Mouse (Mus musculus): Measurements from ENCODE around the gene Ggn.
"Not testable (repeated sequence)": the region's sequence is repeated elsewhere in the genome, so short reads cannot be mapped to it uniquely, and the experiment has no call there.

The Ggn gene

DNA sequence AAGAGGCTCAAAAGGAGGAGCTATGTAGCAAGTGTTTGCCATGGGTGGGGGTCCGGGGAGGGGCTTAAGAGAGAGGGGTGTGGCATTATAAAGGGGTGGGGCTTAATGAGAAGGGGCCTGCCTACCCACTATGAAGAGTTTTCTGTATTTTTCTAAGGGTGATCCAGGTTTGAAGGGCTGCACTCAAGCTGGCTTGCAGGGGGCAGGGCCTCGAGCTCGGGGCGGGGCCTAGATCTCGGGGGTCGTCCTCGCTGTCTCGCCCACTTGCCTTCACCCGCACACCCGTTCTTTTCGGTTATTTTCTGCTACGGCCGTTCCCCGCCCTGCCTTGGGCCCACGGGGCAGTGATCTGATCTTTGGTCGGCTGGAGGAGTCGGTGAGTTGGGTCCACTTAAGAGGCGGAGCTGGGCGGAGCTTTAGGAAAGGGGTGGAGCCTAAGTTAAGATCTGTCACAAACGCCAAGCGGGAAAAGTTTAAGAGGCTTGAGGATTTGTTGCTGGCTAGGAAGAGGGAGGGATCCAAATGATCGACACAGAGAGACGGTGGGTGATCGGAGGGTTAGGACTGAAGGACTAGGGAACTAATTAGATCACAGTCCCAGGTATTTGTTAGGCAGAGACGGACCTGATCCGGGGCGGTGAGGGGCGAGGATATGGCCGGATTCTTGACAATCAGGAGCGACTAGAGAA lies at the start of gene Ggn, which contains the start of gene Spred3:
Gene Ggn (plus strand): TSS at position 145 of the 689 bp plus-strand sequence.
Gene Spred3 (minus strand): TSS at position 346 of the 689 bp plus-strand sequence.
- peak; percentile 88 for DNase-seq

DNA sequence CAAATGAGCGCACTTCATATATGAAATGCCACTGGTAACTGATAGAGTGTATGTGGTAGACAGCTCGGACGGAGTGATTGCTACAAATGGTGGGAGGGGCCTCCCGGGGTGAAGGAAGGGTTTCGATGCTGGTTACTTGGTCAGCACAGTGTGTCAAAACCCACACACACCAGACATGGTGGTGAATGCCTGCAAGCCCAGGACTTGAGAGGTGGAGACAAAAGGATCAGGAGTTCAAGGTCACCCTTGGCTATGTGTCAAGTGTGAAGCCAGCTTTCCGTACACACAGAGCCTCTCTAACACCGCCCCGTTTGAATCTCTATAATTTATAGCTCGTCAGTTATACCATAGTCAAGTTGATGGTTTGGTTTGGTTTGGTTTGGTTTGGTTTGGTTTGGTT lies 47.2 kb upstream of the Ggn start:
- no peak for DNase-seq

DNA sequence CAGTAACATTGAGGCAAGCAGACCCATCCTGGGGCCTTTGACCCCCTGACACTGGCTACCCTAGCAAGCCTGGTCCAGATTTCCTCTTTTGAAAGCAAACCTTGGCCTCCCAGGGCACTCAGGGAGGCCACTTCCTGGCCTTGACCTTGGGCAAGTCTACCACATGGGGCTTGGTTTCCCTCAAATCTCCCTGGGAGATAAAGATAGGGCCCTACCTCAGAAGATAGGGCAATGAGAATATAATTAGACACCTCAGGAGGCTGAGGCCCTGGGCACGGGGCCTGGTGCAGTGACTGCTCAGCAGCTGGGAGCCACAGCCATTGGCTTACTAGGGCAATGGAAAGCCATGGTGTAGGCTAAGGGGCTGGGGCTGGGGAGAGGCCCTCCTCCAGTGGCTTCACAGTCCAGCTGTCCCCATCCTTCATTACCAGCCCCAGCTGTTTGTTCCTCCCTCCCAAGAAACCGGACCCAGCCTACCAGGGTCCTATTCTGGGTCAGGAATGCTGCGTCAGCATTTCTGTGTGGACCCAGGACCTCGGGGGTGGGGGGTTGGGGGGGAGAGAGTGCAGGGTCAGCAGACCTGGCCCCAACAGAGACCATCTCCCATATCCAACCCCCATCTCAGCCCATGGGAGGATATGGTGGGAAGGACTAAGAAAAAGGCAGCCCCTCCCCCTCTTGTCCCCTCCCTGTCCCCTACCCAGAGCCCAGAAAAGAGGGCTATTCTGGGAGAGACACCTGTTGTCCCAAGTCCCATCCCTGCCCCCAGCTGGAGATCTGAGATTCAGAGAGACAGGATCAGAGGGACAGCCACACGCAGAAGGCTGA lies 46.3 kb upstream of the Ggn start:
- DNase-seq, result no peak

DNA sequence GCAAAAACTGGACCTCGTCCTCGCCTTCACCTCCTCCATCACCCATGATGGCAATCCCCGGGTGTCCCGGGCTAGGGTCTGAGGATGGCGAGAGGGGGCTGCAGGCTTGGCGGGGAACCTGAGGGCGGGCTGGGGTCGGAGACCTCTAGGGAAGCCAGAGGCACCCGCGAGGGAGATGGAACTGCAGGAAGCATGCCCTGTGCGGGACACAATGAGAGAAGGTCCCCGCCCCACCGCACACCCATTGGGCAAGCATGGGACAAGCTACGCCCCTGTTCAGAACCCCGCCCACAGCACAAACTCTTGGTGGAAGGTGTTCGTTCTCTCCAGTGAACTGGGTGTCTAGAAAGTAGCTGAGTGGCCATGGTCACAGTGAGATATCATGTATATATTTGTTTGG lies 45.0 kb upstream of the Ggn start, which contains the start of gene Ryr1:
Gene Ryr1 (minus strand): TSS at position 210 of the 400 bp plus-strand sequence.
- peak; percentile 13 for DNase-seq

DNA sequence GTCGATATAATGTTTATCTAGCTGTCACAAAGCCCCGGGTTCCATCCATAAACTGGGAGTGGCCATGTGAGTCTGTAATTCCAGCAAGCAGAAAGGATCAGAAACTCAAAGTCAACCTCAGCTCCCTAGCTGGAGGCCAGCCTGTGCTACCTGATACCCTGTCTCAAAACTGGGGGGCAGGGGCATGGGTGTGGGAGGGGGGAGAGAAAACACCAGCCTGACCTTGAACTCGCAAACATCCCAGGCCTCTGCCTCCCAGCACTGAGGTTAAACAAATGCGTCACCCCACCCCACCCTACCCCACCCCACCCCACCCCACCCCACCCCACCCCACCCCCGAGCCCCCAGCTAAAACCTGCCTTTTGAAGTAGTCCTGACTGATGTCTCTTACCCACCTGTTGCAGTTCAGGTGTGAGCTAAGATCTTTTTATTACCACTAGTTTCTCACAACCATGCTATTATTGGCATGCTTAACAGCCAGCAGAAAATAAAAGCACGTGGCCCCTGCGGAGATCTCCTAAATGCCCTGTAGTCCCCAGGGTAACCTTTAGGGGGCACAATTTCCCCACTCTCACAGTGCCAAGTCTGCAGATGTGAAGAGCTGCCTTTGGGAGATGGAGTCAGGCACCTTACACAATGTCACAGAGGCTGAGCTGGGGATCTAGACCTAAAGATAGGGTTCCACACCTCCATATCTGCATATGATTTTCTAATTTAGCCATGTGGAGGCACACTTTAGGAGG lies 43.7 kb upstream of the Ggn start:
- DNase-seq, result peak; percentile 54

DNA sequence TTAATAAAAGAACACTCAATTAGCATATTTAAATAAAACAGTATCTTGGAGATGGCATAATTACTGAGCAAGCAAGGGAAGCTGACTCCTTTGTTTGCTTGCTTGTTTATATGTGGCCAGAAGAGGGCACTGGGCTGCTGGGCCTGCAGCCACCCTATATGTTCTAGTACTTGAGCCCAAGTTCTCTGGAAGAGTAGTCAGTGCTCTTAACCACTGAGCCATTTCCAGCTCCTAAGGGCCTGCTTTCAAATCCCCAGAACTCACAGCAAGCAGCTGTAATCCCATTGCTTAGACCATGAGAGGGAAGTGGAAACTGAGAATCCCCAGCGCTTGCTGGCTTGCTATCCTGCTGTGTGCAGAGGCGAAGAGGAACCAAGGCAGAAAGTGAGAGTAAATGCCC lies 41.3 kb upstream of the Ggn start:
- DNase-seq, result no peak

DNA sequence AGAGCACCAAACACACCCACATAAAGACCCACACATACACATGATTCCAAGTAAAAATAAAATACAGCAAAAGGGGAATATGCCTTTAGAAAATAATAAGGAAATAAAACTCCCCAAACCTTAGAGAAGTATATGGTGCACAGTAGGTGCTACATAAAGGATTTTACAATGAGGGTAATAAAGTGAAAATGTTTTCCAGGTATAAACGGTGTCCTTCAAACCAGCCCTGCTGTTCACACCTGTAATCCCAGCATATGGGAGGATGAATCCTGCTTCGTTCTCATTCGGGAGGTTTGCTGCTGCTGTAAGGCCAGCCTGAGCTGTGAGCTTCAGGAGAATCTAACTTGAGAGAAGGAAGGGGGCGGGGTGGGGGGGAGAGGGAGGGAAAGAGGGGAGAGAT lies 35.8 kb upstream of the Ggn start:
- DNase-seq, result no peak

DNA sequence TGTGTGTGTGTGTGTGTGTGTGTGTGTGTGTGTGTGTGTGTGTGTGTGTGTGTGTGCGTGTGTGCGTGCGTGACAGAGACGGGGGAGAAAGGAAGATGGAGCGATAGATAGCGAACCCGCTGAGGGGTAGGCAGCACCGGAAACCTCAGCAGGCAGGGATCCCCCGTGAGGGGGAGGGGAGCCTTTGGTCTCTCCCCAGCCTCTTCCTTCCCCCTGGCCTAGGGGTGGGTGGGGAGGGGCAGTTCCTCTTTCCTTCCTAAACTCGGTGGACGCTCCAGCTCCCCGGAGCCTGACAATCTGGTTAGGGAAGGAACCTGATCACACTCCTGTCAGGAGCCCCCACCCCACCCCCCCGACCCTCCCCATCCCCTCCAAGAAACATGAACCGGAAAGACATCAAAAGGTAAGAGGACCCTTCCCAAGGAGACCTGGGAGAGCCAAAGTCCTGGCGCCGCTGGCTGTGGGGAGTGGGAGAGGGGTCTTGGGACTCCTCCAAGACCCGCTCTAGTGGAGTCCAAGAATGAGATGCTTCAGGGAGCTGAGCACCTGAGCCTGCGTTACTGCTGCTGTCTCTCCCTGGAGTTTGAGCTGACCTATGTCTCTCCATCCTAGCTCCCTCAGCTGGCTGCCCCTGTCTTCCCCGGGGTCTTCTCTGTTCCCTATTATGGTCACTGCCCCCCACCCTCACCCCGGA lies 35.2 kb upstream of the Ggn start, which contains the start of gene Rasgrp4:
Gene Rasgrp4 (plus strand): TSS at position 159 of the 694 bp plus-strand sequence.
- no peak for DNase-seq

DNA sequence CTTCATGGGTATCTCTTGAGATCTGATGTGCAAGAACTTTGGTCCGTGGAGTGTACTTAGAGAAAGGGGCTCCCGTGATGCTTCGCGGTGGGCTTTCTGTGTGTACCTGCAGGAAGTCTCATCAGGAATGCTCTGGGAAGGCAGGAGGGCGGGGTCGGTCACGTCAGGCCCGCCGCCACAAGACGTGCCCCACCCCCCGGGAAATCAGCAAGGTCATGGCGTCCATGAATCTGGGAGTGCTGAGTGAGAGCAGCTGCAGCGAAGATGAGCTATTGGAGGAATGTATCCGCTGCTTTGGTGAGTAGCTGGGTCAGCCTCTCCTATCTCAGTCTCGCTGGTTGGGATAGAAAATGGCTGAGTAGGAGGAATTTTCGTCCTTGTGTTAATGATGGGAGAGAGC lies 32.6 kb upstream of the Ggn start:
- DNase-seq, result no peak

DNA sequence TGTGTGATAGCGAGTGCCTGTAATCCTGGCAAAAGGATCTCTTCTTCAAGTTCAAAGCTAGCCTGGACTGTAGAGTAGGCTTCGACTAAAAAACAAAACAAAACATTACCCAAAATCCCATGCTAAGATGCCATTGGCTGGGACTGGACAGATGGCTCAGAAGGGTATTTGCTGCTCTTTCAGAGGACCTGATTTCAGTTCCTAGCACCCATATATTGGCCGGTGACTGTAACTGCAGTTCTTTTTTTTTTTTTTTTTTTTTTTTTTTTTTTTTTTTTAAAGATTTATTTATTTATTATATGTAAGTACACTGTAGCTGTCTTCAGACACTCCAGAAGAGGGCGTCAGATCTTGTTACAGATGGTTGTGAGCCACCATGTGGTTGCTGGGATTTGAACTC lies 30.8 kb upstream of the Ggn start:
- not testable (repeated sequence) for DNase-seq

DNA sequence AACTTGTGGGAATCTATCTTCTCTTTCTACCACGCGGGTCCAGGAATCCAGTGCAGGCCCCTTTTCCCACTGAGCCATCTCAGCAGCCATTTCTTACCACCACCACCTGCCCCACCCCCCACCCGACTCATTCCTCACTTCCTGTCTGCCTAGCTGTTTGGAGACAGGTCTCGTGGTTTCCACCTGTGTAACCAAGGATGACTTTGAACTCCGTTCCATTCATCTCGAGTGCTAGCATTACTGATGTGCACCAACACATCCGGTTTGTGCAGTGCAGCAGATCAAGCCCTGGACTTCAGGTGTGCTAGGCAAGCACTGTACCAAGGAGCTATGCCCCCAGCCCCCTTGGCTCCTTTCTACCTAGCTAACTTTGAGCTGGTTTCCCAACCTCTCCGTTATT lies 28.6 kb upstream of the Ggn start:
- DNase-seq, result no peak

DNA sequence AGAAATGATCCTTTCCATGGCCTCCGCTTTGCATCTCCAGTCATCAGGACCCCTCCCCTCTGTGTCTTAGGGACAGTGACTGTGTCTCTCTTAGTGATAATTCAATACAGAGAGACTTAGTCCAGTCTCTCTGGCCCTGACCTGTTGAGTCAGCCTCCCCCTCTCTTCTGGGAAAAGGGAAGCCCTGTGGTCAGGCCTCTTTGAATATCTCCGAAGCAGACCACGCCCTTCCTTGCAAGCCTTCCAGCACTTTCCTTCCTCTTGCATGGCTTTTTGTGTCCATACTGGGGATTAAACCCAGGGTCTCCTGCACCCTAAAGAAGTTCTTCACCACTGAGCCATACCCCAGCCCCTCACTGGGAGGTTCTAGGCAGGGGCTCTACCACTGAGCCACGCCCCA lies 26.0 kb upstream of the Ggn start:
- no peak for DNase-seq

DNA sequence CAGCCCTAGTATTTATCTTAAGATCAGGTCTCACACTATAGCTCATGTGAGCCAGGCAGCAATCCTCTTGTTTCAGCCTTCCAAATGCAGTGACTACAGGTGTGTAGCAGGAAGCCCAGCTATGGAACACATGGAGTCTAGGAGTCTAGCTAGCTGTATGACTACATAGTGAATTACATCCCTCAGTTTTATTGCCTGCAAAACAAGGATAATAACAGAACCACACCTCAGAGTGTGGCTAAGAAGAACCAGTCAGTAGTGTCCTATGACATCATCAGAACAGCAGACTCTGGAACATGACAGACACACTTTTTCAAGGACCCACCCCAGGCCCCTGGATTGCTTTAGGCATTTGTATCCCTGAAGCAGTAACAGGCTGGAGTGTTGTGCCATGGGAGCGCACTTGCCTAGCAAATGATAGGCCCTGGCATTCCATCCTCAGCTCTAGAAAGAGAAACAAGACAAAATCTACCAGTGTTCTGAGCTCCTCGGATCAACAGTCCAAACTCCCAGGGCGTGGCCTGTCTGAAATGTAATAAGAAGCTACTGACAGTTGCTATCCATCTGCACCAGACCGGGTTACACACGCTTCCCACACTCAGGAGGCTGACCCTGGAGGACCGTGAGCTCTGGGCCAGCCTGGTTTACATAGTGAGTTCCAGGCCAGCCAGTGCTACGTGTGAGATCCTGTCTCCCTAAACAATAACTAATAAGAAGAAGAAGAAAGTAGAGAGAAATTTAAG lies 23.2 kb upstream of the Ggn start:
- DNase-seq, result no peak

DNA sequence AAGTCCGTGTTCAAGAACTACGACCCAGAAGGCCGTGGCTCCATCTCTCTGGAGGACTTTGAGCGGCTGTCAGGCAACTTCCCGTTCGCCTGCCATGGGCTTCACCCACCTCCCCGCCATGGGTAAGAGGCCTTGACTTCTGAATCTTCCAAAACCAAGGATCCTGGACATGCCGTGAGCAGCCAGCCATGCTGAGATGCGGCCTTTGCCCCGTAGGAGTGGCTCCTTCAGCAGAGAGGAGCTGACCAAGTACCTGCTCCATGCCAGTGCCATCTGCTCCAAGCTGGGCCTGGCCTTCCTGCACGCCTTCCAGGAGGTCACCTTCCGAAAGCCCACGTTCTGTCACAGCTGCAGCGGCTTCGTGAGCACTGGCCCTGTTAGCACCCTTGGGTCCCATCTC lies 21.2 kb upstream of the Ggn start:
- DNase-seq, result peak; percentile 58

DNA sequence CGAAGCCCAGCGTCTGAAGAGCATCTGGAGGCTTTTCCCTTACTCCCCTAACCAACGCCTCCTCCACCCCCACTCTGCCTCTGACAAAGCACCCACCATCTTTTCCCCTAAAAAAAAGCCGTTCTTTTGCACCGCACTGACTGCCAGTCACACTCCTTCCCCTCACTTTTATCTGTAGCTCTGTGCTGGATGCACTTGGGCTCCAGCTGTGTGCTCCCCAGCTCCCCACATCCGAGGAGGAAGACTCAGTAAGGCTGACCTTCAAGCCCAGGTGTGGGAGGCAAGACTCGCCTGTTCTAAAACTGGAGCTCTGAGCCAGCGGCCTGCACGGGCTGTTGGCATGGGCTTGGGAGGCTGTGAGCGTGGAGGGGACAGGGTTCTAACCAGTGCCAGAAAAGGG lies 18.5 kb upstream of the Ggn start:
- DNase-seq, result no peak

DNA sequence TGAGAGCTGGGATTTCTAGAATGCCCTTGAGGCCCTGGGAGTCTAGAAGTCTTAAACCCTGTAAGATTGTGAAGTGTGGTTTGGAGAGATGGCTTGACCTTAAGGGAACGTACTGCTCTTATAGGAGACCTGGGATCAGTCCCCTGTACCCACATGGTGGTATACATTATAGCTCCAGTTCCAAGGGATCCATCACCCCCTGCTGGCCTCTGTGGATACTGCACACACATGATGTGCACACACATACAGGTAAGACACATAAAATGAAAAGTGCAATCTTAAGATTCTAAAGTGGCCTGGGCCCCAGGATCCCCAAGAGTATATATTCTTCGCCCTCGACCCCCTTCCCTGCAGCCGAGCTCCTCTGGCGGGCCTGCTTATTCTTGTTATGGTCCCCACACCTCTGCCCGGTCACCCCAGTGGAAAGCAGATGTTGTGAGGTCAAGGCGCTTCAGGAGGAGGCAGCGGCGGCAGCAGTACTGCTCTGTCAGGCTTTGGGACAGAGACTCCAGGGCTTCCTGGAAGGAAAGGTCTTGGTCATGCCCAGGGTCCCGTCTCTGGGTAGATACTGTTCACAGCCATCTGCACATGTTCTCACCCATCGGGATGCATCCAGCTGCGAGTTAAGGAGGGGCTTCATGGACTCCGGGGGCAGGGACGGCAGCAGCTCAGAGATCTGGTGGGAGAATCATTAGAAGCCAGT lies 15.8 kb upstream of the Ggn start:
- DNase-seq, result no peak

DNA sequence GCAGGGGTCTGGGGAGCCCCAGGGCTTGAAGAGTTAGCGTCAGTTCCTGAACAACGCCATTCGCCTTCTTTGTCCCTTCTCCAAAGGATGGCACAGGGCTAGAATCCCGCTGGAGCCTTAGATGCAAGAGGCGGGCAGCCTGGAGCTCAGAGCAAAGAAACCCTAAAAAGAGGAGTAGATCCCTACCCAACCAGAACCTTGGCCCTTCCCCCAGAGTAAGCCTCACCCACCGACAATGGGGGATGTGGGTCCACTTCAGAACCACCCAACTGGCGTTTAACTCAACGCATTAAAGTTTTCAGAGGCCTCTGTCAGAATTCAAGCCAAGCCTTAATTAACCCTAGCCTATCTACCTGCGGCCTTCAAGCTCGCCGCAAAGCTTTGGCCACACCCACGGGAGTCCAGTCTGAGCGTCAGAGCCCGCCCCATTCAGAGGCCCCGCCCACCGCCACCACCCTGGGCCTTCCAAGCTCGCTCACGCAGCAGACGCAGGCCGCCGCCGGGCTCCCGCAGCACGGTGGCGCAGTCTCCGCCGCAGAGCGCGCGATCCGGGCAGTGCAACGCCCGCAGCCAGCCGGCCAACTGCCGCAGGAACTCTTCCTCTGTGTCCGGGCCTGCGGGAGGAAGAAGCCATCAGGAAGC lies 14.7 kb upstream of the Ggn start:
- DNase-seq, result peak; percentile 87

DNA sequence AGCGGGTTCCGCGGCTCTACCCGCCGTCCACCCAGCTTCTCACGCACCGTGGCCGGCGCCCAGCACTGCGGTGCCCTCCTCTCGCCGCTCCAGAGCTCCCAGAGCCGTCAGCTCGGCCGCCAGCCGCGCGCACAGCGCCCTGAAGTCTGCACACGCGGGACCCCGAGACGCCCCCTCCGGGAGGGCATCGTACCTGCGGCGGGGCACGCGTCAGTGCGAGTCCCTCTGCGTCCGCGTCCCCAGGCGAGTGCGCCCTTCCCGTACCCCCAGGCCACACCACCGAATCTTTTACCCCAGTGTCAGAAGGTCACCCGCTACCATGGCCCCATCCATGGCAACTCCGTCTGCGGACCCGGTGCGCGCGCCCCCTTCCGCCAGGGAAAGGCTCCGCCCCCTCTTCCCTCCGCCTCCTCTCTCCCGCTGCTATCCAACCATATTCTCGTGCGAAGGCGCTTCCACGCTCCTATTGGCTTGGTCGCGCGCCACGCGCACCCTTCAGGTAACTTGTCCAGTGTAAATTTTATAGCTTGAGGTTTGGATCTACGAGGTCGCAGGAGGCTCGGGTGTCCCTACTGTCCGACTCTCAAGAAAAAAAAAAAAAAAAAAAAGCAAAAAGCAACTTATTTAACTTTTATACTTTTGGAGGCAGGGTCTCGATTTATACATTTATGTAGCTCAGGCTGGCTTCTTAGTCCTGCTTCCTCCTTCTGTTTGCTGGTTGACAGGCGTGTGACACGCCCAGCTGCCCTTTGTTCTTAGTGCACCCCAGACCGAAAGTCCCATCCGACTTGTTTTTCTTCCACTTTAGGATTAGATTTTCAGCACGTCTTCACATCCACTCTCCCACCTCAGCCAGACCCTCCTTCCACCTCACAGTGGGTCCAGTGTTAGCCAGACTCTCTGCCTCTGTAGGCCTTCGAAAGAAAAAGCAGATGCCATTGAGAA lies 13.9 kb upstream of the Ggn start, which contains the start of gene Fam98c:
Gene Fam98c (minus strand): TSS at position 397 of the 945 bp plus-strand sequence.
- peak; percentile 88 for DNase-seq

DNA sequence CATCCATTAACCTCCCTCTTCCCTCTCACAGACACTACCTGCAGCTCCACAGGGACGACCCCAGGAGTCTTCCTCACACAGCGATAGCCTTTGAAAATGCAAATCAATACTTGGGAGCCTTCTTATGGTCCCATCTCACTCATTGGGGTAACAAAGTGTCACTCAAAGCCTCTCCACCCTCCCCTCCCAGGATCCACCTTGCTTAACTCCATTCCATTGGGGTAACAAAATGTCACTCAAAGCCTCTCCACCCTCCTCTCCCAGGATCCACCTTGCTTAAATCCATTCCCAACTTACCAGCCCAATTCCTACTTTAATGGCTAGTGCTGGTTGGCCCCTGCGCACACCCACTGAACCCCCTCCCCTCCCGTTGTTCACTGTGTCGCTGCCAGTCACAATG lies 11.7 kb upstream of the Ggn start:
- no peak for DNase-seq

DNA sequence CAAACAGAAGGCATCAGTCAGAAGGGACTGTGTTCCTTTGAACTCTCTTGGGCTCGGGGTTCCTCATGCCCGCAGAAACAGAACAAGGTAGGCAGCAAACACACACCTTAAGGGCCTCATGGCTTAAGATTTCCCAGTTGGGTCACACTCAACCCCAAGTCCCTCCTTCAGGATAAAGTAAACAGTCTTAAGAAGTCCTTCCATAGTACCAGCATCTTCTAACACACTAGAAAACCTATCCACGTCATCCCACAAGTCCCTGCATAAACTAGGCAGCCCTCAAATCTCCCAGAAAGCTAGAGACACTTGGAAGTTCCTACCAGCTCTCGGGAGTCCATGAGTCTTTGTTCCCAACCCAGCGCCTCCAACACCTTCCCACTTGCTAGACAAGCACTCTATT lies 7.7 kb upstream of the Ggn start:
- no peak for DNase-seq

All from kidney, adult 11 months (tissue).